Mouse (Mus musculus): ENCODE measurements around the gene Hoxa9.

GRCm38 (mm10) chr6:52217459-52217768 is 13.5 kb downstream of the Hoxa9 start:
- TF ChIP-seq CTCF (IDR thresholded peaks at IDR 0.05) (no peak), POLR2A (IDR thresholded peaks at IDR 0.05; ENCODE audit: insufficient read depth, low read depth, low read length) (no peak), EP300 (IDR thresholded peaks at IDR 0.05; ENCODE audit: insufficient read depth, low read depth, low read length) (no peak)

Data from heart, adult 2 months (tissue).